Mouse (Mus musculus) cerebellum, adult (tissue): ENCODE data around the gene Nipal3.

Experiments used
- ATAC-seq: cut with Nextera tagmentation; 2 replicates; pipeline ENCODE4 v1.9.2; 2017; ENCODE audit warnings: mild to moderate bottlenecking, moderate library complexity, mixed read lengths; ENCODE audit not compliant: insufficient number of reproducible peaks, low FRiP score, low TSS enrichment

Gene Nipal3

GRCm38 (mm10) chr4:135437924-135438323 is 56.9 kb downstream of the Nipal3 start:
- ATAC-seq, result no peak

GRCm38 (mm10) chr4:135436291-135436690 is 58.5 kb downstream of the Nipal3 start:
- ATAC-seq, result no peak

GRCm38 (mm10) chr4:135434395-135434789 is 60.4 kb downstream of the Nipal3 start:
- peak; percentile 11; the same call in 1 of the 2 replicates for ATAC-seq

DNA sequence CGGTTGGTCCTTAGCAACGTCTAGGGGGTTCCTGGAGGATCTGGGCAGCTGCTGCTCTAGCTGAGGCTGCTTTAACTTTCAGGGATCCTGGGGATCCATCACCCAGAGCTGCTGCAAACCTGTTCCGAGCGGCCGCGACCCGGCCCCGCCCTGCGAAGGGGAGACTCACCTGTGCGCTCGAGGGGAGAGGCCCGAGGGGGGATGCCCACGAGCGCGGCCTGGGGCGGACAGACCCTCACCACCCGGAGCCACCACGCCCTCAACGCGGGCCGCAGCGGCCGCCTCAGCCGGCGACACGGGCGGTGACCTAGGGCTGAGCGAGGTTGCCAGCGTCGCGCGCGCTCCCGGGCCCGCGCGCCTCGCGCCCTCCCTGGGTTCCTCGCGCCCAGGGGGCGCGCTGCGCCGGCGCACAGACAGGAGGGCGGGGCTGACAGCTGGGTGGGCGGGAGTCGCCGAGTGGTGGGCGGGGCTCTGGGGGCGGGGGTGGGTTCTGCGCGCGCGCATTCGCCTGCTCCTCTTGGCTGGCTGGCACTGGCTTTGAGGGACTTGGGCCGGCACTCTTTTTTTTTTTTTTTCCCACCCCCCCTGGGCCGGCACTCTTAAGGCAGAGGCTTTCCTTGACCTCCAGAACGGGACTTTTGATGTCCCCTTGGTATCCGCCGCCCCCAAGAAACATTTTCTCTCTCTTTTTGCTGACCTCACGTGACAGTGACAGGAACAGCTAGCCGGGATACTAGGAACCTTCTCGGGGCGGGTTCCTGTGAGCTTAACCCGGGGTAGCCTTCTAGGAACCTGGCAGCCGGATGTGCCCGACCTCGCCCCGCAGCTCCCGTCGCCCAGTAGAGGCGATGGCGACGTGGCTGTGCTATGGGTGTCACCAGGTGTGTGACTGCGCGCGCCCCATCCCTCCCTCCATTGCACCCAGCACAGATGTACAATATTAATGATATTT is 61.1 kb downstream of the Nipal3 start, which contains the start of gene Rcan3:
Gene Rcan3 (minus strand): TSS at position 411 of the 952 bp plus-strand sequence.
- peak; percentile 50 for ATAC-seq

DNA sequence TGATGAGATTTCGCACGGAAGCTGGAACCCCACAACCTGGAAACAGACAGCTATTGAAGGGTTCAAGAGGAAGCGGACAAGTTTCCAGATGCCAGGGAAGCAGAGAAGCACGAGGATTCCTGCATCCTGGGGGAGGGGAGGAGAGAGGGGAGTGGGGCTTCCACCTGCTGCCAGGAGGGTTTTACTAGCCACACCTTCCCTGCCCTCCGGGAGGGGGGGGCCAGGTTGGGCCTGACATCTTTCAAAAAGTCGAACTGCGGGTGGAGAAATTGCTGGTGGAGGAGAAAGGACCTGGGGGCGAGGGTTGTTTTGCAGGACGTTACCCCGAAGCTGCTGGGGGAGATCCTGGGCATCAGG is 61.8 kb downstream of the Nipal3 start:
- no peak for ATAC-seq

GRCm38 (mm10) chr4:135429990-135430760 is 64.7 kb downstream of the Nipal3 start:
- peak; percentile 79 for ATAC-seq

GRCm38 (mm10) chr4:135429383-135429782 is 65.5 kb downstream of the Nipal3 start:
- ATAC-seq, result no peak

DNA sequence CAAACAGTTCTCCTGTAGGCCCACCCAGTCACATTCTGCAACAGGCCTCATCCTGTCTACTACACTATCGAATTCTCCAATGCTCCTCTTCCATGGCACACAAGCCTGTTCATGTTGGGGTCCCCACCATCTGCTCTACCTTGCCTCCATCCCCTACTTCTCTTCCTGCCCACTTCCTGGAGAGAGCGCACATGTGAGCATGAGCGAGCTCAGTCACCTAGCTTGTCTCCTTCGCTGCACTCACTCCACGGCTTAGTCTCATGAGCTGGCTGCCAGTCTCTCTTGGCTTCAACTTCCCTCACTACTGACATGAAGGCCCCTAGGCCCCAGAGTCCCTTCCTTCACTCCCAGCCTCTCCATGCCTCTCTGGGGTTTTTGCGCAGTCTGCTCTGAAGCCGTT is 68.3 kb downstream of the Nipal3 start:
- ATAC-seq, result no peak

GRCm38 (mm10) chr4:135425625-135426024 is 69.2 kb downstream of the Nipal3 start:
- ATAC-seq, result no peak

DNA sequence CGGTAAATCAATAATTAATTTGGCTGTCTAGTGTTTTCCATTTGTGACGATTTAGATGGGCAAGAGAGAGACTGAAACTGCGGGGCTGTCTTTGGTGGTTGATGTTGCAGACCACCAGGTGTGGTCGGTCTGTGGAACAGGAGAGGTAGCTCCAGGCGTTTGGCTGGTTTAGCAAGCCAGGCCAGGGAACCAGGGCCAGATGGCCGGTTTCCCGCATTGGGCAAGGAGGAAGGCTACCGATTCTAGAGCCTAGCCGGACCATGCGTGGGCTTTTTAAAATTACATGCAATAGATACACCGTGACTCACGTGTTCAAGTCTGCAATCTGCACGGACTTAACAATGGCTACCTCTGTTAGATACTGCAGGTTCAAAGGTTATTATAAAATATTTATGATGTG is 73.9 kb downstream of the Nipal3 start:
- ATAC-seq, result peak; percentile 49; the same call in 1 of the 2 replicates

DNA sequence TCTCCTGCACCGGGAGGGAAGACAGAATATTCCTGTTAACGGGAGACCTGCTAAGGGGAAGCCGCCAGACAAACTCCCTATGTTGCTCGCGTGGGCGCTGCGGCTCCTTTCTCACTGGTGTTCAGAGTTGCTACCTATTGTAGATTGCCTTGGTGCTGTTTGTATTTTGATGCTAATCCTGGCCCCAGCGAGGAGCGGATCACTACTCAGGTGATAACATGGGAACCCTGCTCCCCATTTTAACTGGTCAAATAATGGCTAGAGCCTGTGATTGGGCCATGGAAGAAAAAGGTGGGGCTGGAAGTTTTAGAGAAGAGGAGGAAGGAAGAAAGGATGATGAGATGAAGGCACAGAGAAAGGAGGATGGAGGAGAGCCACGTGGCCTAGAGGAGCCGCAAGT is 74.4 kb downstream of the Nipal3 start:
- no peak for ATAC-seq

- ATAC-seq, result no peak
Observed at GRCm38 (mm10) chr4:135419996-135420395, 74.8 kb downstream of the Nipal3 start.

DNA sequence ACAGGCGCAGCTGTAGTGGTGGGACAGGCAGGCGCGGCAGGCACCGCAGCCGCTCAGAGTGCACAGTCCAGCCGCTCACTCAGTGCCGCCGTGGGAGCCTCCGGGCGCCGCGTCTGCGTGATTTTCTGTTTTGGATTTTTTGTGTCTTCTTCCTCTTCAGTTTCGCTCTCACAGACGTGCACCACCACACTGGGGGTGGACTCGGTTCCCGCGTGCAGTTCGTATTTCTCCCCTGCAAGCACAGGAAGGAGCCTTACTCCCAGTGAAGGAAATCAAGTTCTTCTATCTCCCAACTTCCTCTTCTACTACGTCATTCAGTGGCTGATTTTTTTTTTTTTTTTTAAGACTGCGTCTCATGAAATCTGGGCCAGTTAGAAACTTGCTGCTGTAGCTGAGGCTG is 78.5 kb downstream of the Nipal3 start:
- no peak for ATAC-seq

DNA sequence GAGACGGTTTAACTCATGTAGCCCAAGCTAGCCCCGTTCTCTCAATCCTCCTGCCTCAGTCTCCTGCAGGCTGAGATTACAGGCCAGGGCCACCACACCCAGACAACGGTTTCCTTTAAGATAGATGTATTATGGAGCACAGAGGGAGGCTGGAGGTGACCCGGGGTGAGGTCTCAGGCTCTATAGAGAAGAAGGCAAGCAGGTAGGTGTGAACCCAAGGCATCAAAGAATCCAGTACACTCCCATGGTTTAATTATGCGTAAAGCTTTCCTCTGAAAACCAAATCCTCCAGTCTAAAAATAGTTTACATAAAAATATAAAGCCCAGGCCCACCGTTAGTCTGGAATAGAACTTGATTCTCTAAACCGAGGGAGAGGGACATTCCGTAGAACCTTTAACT is 81.3 kb downstream of the Nipal3 start:
- no peak for ATAC-seq

DNA sequence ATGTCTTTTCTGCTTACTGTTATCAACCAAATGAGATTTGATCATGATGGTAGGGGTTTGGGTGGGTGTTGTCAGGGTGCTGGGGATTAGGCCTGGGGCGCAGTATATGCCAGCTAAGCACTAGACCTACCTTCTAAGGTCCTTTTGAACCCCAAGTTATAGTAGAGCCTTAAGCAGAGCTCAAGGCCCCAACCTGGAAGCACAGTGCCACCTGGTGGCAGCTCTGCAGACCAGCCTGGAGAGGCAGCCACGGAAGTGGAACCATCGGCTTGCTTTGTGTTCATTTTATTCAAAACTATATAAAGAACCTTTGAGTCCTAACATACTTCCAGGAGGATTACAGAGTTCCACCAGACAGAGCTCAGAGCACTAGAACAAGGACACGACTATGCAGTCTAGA is 83.2 kb downstream of the Nipal3 start:
- ATAC-seq, result no peak

DNA sequence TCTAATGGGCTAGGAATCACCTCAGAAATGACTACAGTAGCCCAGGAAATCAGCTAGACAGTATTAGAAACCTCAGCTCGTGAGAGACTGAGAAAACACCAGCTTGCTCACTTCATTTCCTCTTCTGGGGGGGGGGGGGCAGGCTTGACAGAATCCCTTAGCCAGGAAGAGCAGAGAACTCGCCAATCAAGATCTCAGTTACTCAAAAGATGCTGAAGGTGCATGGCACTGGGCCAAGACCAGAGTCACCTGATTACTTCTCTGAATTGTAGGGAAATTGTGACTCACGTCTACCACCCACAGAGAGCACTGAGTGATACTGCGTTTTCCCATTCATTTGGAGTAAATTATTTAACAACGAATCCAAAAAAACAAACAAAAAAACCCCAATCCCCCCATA is 88.7 kb downstream of the Nipal3 start:
- ATAC-seq, result no peak

DNA sequence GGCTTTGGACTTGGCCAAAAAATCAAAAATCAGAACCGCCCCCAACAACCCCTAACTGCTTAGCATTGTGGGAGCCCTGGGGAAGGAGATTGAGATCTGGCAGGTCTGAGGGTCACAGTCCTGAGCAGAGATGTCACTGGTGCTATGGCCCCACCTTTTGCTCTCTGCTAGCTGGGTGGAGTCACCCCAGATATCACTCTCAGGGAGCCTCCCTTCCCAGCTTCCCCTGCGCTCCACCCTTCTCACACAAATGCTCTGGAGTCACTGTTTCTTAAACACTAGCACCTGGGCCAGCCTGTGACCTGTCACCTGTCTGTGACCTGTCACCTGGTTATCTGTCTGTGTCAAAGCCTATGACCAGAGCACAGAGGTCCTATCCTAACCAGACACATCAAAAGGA is 89.9 kb downstream of the Nipal3 start:
- no peak for ATAC-seq

DNA sequence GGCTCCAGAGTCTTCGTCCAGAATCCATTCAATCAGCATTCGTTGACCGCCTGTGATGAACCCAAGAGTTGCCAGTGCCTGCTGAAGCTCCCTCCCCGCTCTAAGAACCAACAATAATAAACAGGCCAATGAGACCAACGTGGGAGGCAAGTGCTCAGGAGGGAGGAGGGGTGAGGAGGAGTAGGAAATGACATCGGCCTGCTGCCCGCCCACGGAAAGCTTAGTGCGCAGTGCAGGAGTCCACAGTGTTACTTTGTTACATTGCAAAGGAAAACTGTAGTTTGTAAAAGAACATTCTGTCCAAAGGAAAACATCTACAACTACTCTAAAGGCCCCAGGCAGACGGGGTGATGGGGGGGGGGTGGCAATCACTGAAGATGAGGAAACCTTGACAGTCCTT is 90.8 kb downstream of the Nipal3 start:
- no peak for ATAC-seq

- ATAC-seq, result no peak
Observed at GRCm38 (mm10) chr4:135401881-135402280, 93.0 kb downstream of the Nipal3 start.

GRCm38 (mm10) chr4:135397991-135398390 is 96.8 kb downstream of the Nipal3 start, which contains the start of gene Ncmap:
TSS of gene Ncmap (minus strand) at chr4:135398227.
- no peak for ATAC-seq

DNA sequence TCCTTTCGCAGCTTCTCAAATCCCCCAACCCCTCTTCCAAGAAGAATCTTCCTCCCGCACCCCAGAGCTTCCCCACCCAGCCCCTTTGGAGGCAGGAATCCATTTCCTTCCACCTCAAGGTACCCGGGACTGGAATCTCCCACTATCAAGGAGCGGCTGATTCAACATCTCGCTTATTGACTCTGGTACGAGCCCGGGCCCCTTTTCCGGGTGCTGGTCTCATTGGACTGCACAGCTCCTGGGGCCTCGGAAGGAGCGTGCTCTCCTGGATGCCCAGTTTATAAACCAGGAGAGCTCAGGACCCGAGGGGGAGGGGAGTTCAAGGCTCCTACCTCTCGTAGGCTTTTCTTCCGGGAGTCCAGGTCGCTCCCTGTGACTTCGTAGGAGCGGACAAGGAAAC is 97.3 kb downstream of the Nipal3 start:
- no peak for ATAC-seq
